Mouse (Mus musculus): ENCODE measurements around the gene Prlh.

Prlh gene

GRCm38 (mm10) chr1:90999911-91000601 is 47.1 kb downstream of the Prlh start:
- in situ Hi-C loops (cut with MboI, MseI) = no loop called here

GRCm38 (mm10) chr1:91001101-91001500 is 48.2 kb downstream of the Prlh start:
- in situ Hi-C loops (cut with MboI, MseI) = no loop called here

DNA sequence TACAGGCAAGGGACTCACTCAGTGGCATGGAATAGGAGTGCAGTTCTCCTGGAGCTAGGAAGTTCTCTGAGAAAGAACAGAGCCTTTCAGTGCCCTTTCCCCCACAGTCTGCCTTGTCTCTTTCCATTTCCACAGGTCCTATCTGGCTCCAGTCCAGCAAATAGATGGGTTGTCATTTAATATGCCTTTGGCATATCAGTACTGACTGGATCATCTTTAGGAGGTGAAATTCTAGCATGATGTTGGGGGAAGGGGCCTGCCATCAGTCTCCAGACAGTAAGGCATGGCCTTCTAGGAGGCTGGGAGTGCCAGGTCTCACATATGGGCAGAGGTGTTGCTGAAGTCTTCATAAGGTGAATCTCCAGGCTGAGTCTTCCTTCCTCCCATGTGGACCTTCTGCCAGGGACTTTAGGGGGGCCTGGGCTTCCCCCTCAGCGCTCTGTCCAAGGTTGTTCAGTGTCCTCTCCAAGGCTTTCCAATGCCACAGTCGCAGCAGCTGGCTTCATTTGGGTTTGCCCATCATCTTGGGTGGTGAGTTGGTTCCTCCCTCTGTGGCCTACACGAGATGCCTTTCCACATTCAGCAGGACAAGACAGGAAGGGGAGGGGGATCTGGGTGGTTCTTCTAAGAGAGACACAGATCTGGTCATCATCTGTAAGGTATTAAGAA is 49.1 kb downstream of the Prlh start:
- in situ Hi-C loops (cut with MboI, MseI) = no loop called here

GRCm38 (mm10) chr1:91002641-91003040 is 49.7 kb downstream of the Prlh start:
- in situ Hi-C loops (cut with MboI, MseI) = no loop called here
